Mouse (Mus musculus): Measurements from ENCODE around the gene Nr1h2.

- no peak for TF ChIP-seq RCOR1 (conservative IDR thresholded peaks at IDR 0.05; ENCODE audit: low read depth, low read length)
- TF ChIP-seq NELFE (IDR thresholded peaks at IDR 0.05; ENCODE audit: low read depth, low read length): no peak
- TF ChIP-seq CTCF (conservative IDR thresholded peaks at IDR 0.05 in 1 of 2, IDR thresholded peaks at IDR 0.05 in 1 of 2; ENCODE audit: low read depth in 2 of 2, low read length in 2 of 2): no peak
- no peak for TF ChIP-seq TCF12 (IDR thresholded peaks at IDR 0.05; ENCODE audit: low read depth, low read length)
- no peak for TF ChIP-seq KAT2A (IDR thresholded peaks at IDR 0.05; ENCODE audit: insufficient replicate concordance, low read length)
- no peak for TF ChIP-seq POLR2A (IDR thresholded peaks at IDR 0.05; ENCODE audit: low read depth, low read length)
- TF ChIP-seq HCFC1 (IDR thresholded peaks at IDR 0.05; ENCODE audit: low read depth, low read length): no peak
- no peak for TF ChIP-seq ZMIZ1 (IDR thresholded peaks at IDR 0.05; ENCODE audit: low read depth, low read length)
- no peak for TF ChIP-seq MXI1 (IDR thresholded peaks at IDR 0.05; ENCODE audit: low read depth, low read length)
- TF ChIP-seq MYC (IDR thresholded peaks at IDR 0.05; ENCODE audit: low read depth, low read length): no peak
- no peak for TF ChIP-seq UBTF (IDR thresholded peaks at IDR 0.05; ENCODE audit: low read depth, low read length)
- no peak for TF ChIP-seq EP300 (IDR thresholded peaks at IDR 0.05; ENCODE audit: low read length)
Observed at GRCm38 (mm10) chr7:44603186-44603855, 49.6 kb upstream of the Nr1h2 start.

All from CH12.LX (cell line).